9 mouse cellular contexts compared by ENCODE assay signal in genomic region chr12:117808355-117809326, GRCm38 (mm10). TPM values are rescaled to one million over a fixed set of nuclear protein-coding genes. Genes with fewer than 3 reads are reported as not detected.
DNase-seq lines count a peak whose midpoint lies in the region; ATAC-seq and TF ChIP-seq lines count a peak whose summit lies in the region.
"Had no signal": no experiment of that assay in that cellular context is flagged by ENCODE, and none has a peak within 500 bp of the region (broad histone marks: within the 10 kb centered on the region; RNA-seq: fewer than 3 reads in every experiment).

No protein-coding gene starts in this region.

- H3K36me3 ChIP-seq in kidney, embryonic 14.5 days (ENCODE audit: control insufficient read depth, insufficient read depth, low read length): no peaks in the 10 kb centered on the region
- no peaks in the 10 kb centered on the region for H3K36me3 ChIP-seq in embryonic facial prominence, embryonic 15.5 days
- no peaks in the 10 kb centered on the region for H3K36me3 ChIP-seq in limb, embryonic 12.5 days

- 29% methylated on average over 17 of the region's 17 CpGs for WGBS in kidney, embryonic 14.5 days
- 39% methylated on average over 17 of the region's 17 CpGs for WGBS in embryonic facial prominence, embryonic 15.5 days
- 29% methylated on average over 17 of the region's 17 CpGs for WGBS in limb, embryonic 12.5 days
- 29% methylated on average over 17 of the region's 17 CpGs for WGBS in olfactory bulb, adult 2 months

- H3K4me1 ChIP-seq in kidney, embryonic 14.5 days (ENCODE audit: control insufficient read depth, insufficient read depth, low read length): peaks cover 4% of the 10 kb centered on the region
- H3K4me1 ChIP-seq in embryonic facial prominence, embryonic 15.5 days: peaks cover 7% of the 10 kb centered on the region; the same call in 1 of the 2 replicates
- H3K4me1 ChIP-seq in limb, embryonic 12.5 days (replicated peaks): peaks cover 41% of the 10 kb centered on the region
- H3K4me1 ChIP-seq in olfactory bulb, adult 2 months (ENCODE audit: control insufficient read depth, insufficient read depth, low read length): peaks cover 30% of the 10 kb centered on the region

- no peak for DNase-seq in kidney, adult 18-20 months
- DNase-seq in cerebellum, postnatal 36 days: no peak
- no peak for DNase-seq in left cerebral cortex, postnatal 10 days (ENCODE audit: extremely low spot score in 1 of 2, low spot score in 2 of 2)
- DNase-seq in thymus, postnatal 0 days (ENCODE audit: low spot score): no peak
- DNase-seq: heart, adult 2 months had no signal

- intact Hi-C loops in left cerebral cortex, postnatal 10 days (cut with DNase I): no loop called here

- no peak for TF ChIP-seq POLR2A in olfactory bulb, adult 2 months (IDR thresholded peaks at IDR 0.05; ENCODE audit: insufficient read depth, low read depth, low read length)

- 0 out of 2 replicates have a peak, but pooled peaks have one; percentile 8 for ATAC-seq in kidney, embryonic 14.5 days (ENCODE audit: low FRiP score, low TSS enrichment)
- ATAC-seq in embryonic facial prominence, embryonic 15.5 days (ENCODE audit: insufficient number of reproducible peaks, low FRiP score, low TSS enrichment, low read depth): no peak
- ATAC-seq in limb, embryonic 12.5 days (ENCODE audit: insufficient number of reproducible peaks, insufficient read depth, low FRiP score, low TSS enrichment, low read depth): no peak

- H3K9ac ChIP-seq in kidney, embryonic 14.5 days (ENCODE audit: low read depth, low read length): no peak overlapping the region
- H3K9ac ChIP-seq in embryonic facial prominence, embryonic 15.5 days: no peak overlapping the region
- H3K9ac ChIP-seq in limb, embryonic 12.5 days (replicated peaks): no peak overlapping the region

- no peaks in the 10 kb centered on the region for H3K9me3 ChIP-seq in kidney, embryonic 14.5 days (ENCODE audit: control insufficient read depth, low read length)
- no peaks in the 10 kb centered on the region for H3K9me3 ChIP-seq in embryonic facial prominence, embryonic 15.5 days (replicated peaks)
- no peaks in the 10 kb centered on the region for H3K9me3 ChIP-seq in limb, embryonic 12.5 days

- no peak overlapping the region for H3K4me3 ChIP-seq in kidney, embryonic 14.5 days (ENCODE audit: low read length)
- no peak overlapping the region for H3K4me3 ChIP-seq in embryonic facial prominence, embryonic 15.5 days (replicated peaks)
- H3K4me3 ChIP-seq in limb, embryonic 12.5 days (replicated peaks): peak overlapping the region; percentile 8; the same call in 1 of the 2 replicates
- H3K4me3 ChIP-seq in olfactory bulb, adult 2 months (ENCODE audit: insufficient read depth, low read depth, low read length): no peak overlapping the region
- H3K4me3 ChIP-seq: heart, adult 2 months had no signal

- TF ChIP-seq CTCF in olfactory bulb, adult 2 months (IDR thresholded peaks at IDR 0.05; ENCODE audit: insufficient read depth, low read depth, low read length): no peak

- no peak overlapping the region for H3K27ac ChIP-seq in kidney, embryonic 14.5 days (ENCODE audit: low read depth, low read length)
- no peak overlapping the region for H3K27ac ChIP-seq in embryonic facial prominence, embryonic 15.5 days (replicated peaks)
- H3K27ac ChIP-seq in limb, embryonic 12.5 days: no peak overlapping the region
- peak overlapping the region; percentile 98 for H3K27ac ChIP-seq in olfactory bulb, adult 2 months (ENCODE audit: insufficient read depth, low read depth, low read length)
- H3K27ac ChIP-seq: heart, adult 2 months had no signal

- H3K4me2 ChIP-seq in kidney, embryonic 14.5 days (replicated peaks; ENCODE audit: low read depth, low read length): no peak overlapping the region; the same call in 1 of the 2 replicates
- peak overlapping the region; percentile 25; the same call in 1 of the 2 replicates for H3K4me2 ChIP-seq in embryonic facial prominence, embryonic 15.5 days (replicated peaks)
- peak overlapping the region; percentile 51 for H3K4me2 ChIP-seq in limb, embryonic 12.5 days

- peaks cover 12% of the 10 kb centered on the region; the same call in 1 of the 2 replicates for H3K27me3 ChIP-seq in kidney, embryonic 14.5 days (ENCODE audit: control insufficient read depth, insufficient read depth, low read length)
- peaks cover 17% of the 10 kb centered on the region for H3K27me3 ChIP-seq in embryonic facial prominence, embryonic 15.5 days
- peaks cover 28% of the 10 kb centered on the region; the same call in 1 of the 2 replicates for H3K27me3 ChIP-seq in limb, embryonic 12.5 days

RNA-seq across cellular contexts. Expression of gene Cdca7l, which starts 4.6 kb away (rescaled TPM):
- polyA plus RNA-seq in kidney, embryonic 14.5 days (2014; fragmentation: Nextera tagmentation; extraction: Ambion mirVana): 35.7 and 69.9 TPM in 2 replicates
- 30.6 and 32.5 TPM in 2 replicates for polyA plus RNA-seq in embryonic facial prominence, embryonic 15.5 days (2015; fragmentation: Nextera tagmentation; extraction: Ambion mirVana)
- 39.2 and 40.9 TPM in 2 replicates for polyA plus RNA-seq in limb, embryonic 12.5 days (2016; fragmentation: Nextera tagmentation; extraction: Ambion mirVana)
- not detected in 2 replicates for polyA plus RNA-seq in olfactory bulb, adult 2 months (2012; ENCODE audit: insufficient read depth, insufficient read length, low replicate concordance, missing spikeins)
- total RNA-seq in left cerebral cortex, postnatal 10 days (2021): 1 to 10 TPM; 1.0 to 1.9 TPM
- 39.4 and 43.3 TPM in 2 replicates for polyA plus RNA-seq in thymus, postnatal 0 days (2015; fragmentation: Nextera tagmentation; extraction: Ambion mirVana)
